Mouse (Mus musculus) cerebellum, postnatal 10 days (tissue): Measurements from ENCODE around the gene Gm11060.

Experiments
- DNase-seq, 2 experiments: peaks; one replicate each; pipeline ENCODE4 v3.0.0; 2021; ENCODE audit warnings: mixed read lengths in 2 of 2

Gm11060 gene

DNA sequence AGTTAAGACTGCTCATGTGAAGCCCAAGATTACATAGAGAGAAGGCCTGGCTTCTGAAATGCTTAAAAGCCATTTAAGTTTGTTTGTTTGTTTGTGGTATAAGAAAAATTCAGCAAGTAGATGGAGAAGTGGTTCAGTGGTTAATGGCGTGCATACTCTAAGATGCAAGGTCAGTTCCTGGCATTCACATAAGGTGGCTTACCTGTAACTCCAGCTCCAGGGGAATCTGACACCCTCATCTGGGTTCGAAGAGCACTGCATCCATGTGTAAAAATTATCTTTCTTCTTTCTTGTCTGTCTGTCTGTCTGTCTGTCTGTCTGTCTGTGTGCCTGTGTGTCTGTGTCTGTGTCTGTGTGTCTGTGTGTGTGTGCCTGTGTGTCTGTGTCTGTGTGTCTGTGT lies at the start of gene Gm11060:
Gene Gm11060 (plus strand): TSS at position 301 of the 400 bp plus-strand sequence.
- no peak for DNase-seq

DNA sequence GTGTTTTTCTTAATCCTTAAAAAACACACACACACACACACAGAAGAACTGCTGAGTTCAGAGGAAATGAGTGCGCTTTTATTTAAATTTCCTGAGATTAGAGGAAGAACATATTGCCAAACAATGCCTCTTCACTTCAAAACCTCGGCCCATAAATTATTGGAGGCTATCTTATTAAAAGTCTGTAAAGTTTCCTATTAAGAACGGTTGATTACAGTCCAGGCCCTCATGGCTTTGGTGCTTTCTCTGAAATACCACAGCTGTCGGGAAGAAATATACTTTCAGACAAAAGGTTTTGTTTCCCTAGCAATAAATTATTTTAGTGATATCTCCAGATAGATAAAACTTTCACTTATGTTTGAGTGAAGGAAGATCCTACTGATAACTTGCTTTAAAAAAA lies 48.7 kb upstream of the Gm11060 start:
- DNase-seq, result no peak

- no peak for DNase-seq
These were observed 43.5 kb upstream of the Gm11060 start for GRCm38 (mm10) chr2:105048301-105048700.

DNA sequence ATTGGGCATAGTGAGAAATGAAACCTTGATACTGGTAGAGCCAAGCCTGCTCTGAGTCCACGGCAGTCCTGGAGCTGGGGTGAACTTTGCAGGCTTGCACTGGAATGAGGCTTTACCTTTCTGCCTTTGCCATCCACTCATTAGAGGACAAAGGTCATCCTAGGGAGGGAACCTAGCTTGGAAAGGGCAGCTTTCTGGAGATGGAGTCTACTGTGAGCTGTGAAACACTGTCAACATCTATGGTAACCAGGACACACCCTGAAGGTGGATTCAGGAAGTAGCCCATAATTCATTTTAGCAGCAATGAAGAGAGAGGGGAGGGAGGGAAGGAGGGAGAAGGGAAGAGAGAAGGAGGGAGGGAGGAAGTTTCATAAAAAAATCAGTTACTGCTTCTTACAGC lies 36.3 kb upstream of the Gm11060 start:
- DNase-seq, result no peak

- no peak for DNase-seq
These were observed 33.2 kb upstream of the Gm11060 start for GRCm38 (mm10) chr2:105058577-105059116.

- DNase-seq, result no peak
These were observed 29.0 kb upstream of the Gm11060 start for GRCm38 (mm10) chr2:105062741-105063372.

DNA sequence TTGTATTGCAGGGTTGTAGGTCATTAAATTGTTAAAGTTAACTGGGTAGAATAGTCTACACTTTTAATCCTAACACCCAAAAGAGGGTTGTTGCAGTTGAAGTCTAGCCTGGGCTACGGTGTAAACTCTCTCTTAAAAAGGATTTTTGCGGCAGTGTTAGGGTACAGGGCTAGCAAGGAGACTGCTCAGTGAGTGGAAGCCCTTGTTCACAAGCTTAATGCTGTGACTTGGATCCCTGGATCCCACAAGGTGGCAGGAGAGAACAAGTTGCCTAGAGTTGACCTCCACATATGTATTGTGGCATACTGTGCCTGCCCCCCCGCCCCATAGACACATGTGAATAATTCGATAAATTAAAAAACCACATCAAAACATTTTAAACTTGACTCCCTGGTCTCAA lies 19.3 kb upstream of the Gm11060 start:
- DNase-seq, result peak in 1 of 2 experiments; percentile 9

DNA sequence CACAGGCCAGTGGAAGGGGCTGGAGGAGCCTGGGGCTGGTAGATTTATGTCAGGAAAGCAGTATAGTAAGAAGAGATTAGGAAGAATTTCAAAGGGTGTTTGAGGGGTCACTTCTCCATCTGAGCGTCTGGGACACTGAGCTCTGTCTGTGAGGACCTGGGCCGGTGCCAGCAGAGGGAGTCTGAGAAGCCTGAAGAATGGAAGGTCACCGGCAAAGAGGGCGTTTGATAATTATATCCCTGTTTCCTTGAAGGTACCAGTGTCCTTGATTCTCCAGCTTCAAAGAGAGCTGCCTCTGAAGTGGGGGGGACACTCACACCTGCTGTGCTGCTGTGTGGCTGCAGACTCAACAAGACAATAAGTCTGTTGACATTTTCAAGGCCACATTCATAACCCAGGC lies 17.6 kb upstream of the Gm11060 start:
- peak; percentile 24 to 34 for DNase-seq

DNA sequence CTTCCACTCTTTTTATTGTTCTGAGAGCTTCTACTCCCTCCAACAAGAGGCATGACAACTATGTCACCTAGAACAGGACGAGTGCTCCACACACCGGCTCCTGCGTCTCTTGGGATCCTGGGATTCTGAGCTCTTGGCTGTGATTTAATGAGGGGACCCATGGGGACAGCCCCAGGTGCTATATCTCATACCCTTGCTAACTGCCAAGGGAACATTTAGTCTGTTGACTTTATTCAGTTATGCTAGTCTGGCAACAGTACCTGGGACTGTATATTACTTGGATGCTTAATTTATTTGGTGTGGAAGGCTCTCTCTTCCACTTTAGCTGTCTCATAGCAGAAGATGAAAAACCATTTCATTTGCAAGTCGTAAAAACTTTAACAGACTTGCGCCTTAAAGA lies 16.0 kb upstream of the Gm11060 start:
- no peak for DNase-seq

GRCm38 (mm10) chr2:105077151-105077550 lies 14.7 kb upstream of the Gm11060 start:
- no peak for DNase-seq

- DNase-seq, result no peak
These were observed 9.5 kb upstream of the Gm11060 start for GRCm38 (mm10) chr2:105082256-105082790.

- DNase-seq, result no peak
These were observed 7.8 kb upstream of the Gm11060 start for GRCm38 (mm10) chr2:105084035-105084434.

GRCm38 (mm10) chr2:105086081-105086480 lies 5.7 kb upstream of the Gm11060 start:
- DNase-seq, result no peak

GRCm38 (mm10) chr2:105088005-105088404 lies 3.8 kb upstream of the Gm11060 start:
- no peak for DNase-seq

GRCm38 (mm10) chr2:105089083-105089482 lies 2.7 kb upstream of the Gm11060 start:
- DNase-seq, result no peak

- peak in 1 of 2 experiments; percentile 32 for DNase-seq
These were observed 2.0 kb upstream of the Gm11060 start for GRCm38 (mm10) chr2:105089581-105090508.

DNA sequence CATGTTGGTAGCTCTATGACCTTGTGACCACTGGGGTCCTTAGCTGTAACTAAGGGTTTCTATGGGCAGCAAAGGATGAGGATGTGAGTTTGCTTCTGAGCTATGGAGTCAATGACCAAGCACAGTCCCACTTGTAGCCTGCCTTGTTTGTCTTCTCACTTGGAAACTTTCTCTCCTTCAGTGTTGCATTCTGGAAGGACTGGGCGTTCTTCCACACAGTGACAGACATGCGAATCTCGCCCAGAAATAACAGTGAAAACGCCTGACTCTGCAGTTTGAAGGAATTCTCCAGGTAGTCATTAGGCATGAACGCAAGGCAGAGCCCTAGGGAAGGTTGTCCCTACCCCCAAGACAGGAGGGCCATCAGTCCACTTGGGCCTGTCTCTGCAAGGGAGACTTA lies 827 bp upstream of the Gm11060 start:
- no peak for DNase-seq

- DNase-seq, result no peak
These were observed 5.6 kb downstream of the Gm11060 start for GRCm38 (mm10) chr2:105097294-105097953.

DNA sequence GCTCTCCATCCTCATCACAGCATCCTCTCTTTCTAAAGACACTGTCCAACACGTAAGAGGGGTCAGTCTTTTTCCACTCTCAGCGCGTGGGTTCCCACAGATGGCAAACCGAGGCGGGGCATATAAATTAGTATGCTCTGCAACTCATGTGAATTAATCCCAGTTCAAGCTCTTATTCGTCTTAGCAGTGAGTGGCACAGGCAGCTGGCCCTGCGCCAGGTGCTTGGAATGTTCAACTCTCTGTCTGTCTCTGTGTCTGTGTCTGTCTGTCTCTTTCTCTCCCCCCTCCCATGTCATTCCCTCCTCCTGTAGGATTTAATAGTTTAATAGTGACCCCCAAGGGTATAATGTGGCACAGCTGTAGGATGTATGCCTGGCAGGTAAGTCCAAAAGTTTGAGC lies 7.6 kb downstream of the Gm11060 start:
- DNase-seq, result peak; percentile 28 to 31

DNA sequence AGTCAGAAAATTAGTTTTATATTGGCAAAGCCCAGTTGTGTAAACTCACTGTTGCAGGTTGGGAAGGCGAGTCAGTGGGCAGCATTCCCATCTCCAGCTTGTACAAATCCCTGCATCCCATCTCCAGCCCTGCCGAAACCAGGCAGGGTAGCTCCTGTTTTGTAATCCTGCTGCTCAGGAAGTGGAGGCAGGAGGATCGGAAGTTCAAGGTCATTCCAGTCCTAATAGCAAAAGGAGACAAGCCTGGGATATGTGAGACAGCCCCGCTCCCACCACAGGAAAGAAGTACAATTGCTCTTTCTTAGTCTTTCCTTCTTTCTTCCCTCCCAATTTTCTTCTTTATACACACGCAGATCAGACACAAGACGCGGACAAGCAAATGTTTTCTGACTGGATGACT lies 8.7 kb downstream of the Gm11060 start:
- DNase-seq, result no peak

GRCm38 (mm10) chr2:105108703-105109158 lies 16.9 kb downstream of the Gm11060 start:
- DNase-seq, result peak; percentile 98 to 99

DNA sequence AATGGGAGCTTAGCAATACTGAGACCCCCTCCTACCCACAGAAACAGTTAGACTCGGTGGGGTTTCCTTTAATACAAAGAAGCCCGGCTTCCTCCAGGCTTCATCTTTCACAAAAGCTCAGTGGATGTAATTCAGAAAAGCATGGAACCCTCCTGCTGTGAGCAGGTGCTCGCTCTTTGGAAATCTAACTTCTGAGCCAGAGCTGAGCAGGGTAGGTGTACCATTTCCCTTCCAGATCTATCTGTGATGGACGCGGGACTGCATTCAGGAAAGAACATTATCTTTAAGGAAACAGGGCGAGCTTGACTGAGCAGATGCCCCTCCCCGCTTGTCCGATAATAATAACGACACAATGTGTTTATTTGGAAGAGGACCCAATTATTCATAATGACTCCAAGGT lies 22.3 kb downstream of the Gm11060 start:
- DNase-seq, result peak in 1 of 2 experiments; percentile 46

GRCm38 (mm10) chr2:105117669-105118068 lies 25.9 kb downstream of the Gm11060 start:
- no peak for DNase-seq
